Mouse (Mus musculus) Patski (cell line): ENCODE measurements around the gene Eva1b. TPM values are rescaled to one million over a fixed set of nuclear protein-coding genes. Genes with fewer than 3 reads are reported as not detected.
"Not testable (repeated sequence)": the region's sequence is repeated elsewhere in the genome, so short reads cannot be mapped to it uniquely, and the experiment has no call there.

Experiments used
- ATAC-seq: fragments of 100-300 bp; one replicate; pipeline ENCODE4 v1.8.0; 2021
- CTCF ChIA-PET: fragments of 350-600 bp; sonication (Branson Sonifier 250); formaldehyde crosslinking; loops from one replicate; lab custom pipeline; 2022; ENCODE audit warnings: inconsistent platforms; lab: Charles Lee
- POLR2A ChIA-PET: fragments of 350-600 bp; sonication (Branson Sonifier 250); formaldehyde crosslinking; loops from one replicate; lab custom pipeline; 2022; ENCODE audit warnings: antibody characterized with exemption, inconsistent platforms; lab: Charles Lee
- DNase-seq: peaks from one replicate; pipeline ENCODE4 v3.0.0-alpha.2; 2011; ENCODE audit warnings: low read depth, low spot score
- H3K27me3 ChIP-seq: fragments of 371-371 bp; one replicate; pipeline ENCODE4 v1.5.1; 2021
- CTCF ChIP-seq: fragments of 100-300 bp; IDR thresholded peaks from one replicate; pipeline ENCODE4 v1.5.1; 2021
- in situ Hi-C: fragments of 300-500 bp; cut with MboI; formaldehyde crosslinking; loops from 3 replicates; pipeline ENCODE4 v1.11.1; 2018; ENCODE audit warnings: low pct_unique_long_range_greater_than_20kb, mixed read lengths
- polyA plus RNA-seq: library from polyadenylated mRNA; unstranded; gene quantifications from one replicate; pipeline ENCODE4 v1.2.3, GENCODE M21; 2021

The Eva1b gene
- polyA plus RNA-seq, 1 experiment from 2014 or later: 62.2 TPM

DNA sequence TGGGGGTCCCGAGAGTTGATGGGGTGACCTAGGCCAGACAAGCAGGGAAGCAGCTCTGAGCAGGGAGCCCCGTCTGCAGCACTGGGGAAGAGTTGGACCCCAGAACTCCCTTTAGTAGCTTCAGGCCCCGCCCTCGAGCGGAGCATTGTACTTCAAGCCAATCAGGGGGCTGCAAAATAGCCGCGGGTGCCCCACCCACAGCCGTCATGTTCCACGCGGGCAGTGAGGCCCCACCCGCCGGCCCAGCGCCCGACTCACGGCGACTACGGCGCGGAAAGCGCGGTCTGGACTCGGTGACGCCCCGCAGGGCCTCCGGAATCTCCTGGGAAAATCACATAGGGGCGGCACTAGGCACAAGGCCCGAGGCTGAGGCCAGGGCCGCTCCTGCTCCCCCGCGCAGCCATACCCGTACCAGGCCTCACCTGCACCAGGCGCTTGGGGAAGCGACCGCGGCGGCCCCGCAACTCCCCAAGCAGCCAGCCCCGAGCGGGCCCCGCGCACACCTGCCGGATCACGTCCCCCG lies 15.1 kb downstream of the Eva1b start:
- ATAC-seq: no peak
- in situ Hi-C loops: no loop called here
- no peak for TF ChIP-seq CTCF
- no peaks in the 10 kb centered on the region for H3K27me3 ChIP-seq
- ChIA-PET POLR2A (interaction anchor here (1.0 kb wide), 1 partner anchor 10 kb away, joined by 4 read pairs; no protein-coding TSS in a partner anchor), CTCF (interaction anchor here (1.4 kb wide), 1 partner anchor 19 kb away, joined by 4 read pairs; no protein-coding TSS in a partner anchor)
- no peak for DNase-seq

DNA sequence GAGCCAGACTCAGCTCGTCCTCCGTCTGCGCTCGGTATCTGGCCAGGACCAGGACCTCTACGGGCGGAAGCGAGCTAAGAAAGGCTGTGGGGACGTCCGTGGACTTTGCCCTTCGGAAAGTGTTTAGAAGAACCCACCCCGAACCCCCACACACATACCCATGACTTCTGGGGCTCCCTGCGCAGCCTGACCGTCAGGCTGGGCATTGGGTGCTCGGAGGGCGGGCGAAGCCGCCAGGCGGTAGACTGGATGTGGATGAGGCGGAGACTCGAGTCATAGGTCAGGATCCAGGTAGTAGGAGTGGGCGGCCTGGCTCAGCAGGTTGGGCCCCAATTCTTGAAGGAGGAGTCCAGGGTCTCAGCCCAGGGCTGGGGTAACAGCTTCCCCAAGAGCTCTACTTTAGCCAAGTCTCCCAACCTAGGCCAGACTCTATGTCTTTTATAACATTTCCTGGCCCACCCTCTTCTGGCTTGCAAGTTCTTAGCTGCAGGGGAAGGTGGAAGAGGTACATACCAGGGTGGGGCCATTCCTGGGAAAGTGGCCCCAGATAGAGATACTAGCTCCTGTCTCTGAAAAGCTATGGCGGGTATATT lies 15.6 kb downstream of the Eva1b start, which contains the start of gene Sh3d21:
Sh3d21 (minus strand) TSS at position 425 of the 593 bp plus-strand sequence.
- in situ Hi-C loops: no loop called here
- ChIA-PET CTCF (no interaction called here), POLR2A (interaction anchor here (1.0 kb wide), 1 partner anchor 11 kb away, joined by 4 read pairs; no protein-coding TSS in a partner anchor)
- H3K27me3 ChIP-seq: no peaks in the 10 kb centered on the region
- DNase-seq: no peak
- TF ChIP-seq CTCF: no peak
- ATAC-seq: no peak

DNA sequence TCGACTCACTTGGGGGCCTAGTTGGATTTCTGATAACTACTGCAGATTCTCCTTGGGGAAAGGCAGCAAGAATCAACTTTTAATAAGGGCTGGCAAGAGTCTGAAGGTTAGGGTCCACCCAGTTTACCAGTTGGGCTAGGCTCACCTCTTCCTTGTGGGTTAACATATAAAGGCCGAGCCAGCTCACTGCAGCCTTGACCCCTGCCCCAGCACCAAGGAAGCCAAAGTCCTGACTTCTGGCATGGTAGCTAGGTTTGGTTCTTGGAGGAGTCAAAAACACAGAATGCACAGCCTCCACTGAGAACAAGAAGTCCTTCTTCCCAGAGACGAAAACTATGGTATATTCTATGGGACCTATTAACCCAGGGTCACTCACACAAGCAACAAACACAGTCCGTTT lies 16.1 kb downstream of the Eva1b start:
- in situ Hi-C loops: no loop called here
- ChIA-PET POLR2A (interaction anchor here (1.0 kb wide), 1 partner anchor 11 kb away, joined by 4 read pairs; no protein-coding TSS in a partner anchor), CTCF (no interaction called here)
- H3K27me3 ChIP-seq: no peaks in the 10 kb centered on the region
- ATAC-seq (no peak), DNase-seq (no peak)
- TF ChIP-seq CTCF: no peak

DNA sequence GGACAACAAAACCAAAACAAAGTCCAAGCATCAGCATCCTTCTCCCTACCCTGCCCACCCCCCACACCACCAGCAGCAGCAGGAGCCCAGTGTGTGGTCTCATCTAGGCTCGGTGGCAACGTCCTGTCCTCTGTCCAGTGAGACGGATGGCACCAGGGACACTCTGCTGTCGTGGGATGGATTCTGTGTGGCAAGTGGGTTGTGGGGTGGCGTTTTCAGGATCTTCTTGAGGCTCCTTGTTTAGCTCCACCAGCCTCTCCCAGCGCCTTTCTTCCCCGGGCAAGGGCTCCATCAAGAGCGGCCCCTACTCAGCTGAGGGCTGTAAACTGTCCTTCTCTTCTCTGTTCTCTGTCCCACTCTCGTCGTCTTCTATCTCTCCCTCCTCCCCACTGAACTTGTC lies 17.5 kb downstream of the Eva1b start:
- ATAC-seq, POLR2A ChIA-PET, DNase-seq, H3K27me3 ChIP-seq, in situ Hi-C loops: not testable (repeated sequence)
- CTCF ChIA-PET: interaction anchor here (1.6 kb wide), 1 partner anchor 15 kb away, joined by 3 read pairs; no protein-coding TSS in a partner anchor

DNA sequence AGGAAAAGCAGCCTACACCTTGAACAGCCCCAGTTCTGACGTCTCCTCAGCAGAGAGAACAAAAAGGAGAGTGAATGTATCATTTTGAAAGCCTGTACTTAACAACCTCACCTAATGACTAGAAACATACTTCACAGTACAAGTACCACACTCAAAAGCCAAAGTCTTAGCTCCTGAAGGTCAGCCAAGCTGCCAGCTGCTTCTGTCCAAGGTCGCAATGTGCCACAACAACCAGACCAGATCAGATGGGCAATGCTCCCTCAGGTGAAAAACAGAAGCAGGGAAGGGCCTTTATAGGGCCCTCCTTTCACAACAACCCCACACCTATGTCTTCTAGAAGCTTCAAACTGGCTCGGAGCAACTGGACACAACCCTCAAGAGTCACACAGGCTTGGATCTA lies 18.5 kb downstream of the Eva1b start:
- no peak for DNase-seq
- no peak for ATAC-seq
- ChIA-PET POLR2A (interaction anchor here (0.6 kb wide), 1 partner anchor 24 kb away, joined by 3 read pairs; no protein-coding TSS in a partner anchor), CTCF (interaction anchor here (1.6 kb wide), 1 partner anchor 14 kb away, joined by 3 read pairs; no protein-coding TSS in a partner anchor)
- H3K27me3 ChIP-seq: no peaks in the 10 kb centered on the region
- in situ Hi-C loops: no loop called here
- TF ChIP-seq CTCF: no peak

DNA sequence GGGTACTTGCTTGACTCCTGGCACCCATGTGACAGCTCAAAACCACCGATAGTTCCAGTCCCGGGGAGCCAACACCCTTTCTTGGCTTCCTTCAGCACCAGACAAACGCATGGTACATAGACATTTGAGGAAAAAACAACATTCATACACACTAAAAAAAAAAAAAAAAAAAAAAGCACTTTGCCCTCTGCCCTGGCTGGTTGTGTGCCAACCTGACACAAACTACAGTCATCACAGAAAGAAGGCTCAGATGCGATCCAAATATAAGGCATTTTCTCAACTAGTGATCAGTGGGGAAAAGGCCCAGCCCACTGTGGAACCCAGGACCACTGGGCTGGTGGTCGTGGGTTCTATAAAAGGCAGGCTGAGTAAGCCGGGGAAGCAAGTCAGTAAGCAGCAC lies 21.3 kb downstream of the Eva1b start:
- no peak for TF ChIP-seq CTCF
- H3K27me3 ChIP-seq: no peaks in the 10 kb centered on the region
- DNase-seq (no peak), ATAC-seq (no peak)
- CTCF ChIA-PET: no interaction called here
- in situ Hi-C loops: no loop called here
- POLR2A ChIA-PET: interaction anchor here (1.0 kb wide), 1 partner anchor 9 kb away, joined by 3 read pairs; no protein-coding TSS in a partner anchor

DNA sequence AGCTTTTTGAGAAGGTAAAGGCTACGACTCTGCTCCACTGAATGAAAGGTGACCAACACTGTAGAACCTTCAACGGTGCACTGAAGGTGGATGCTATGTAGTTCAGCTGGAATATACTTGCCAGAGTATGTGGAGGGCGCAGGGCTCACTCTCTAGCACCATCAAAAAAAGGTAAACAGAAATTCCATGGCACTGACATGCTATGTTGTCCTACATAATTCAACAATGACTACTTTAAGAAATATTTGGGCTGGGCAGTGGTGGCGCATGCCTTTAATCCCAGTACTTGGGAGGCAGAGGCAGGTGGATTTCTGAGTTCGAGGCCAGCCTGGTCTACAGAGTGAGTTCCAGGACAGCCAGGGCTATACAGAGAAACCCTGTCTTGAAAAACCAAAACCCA lies 23.2 kb downstream of the Eva1b start:
- CTCF ChIA-PET, DNase-seq, POLR2A ChIA-PET, ATAC-seq, H3K27me3 ChIP-seq, in situ Hi-C loops: not testable (repeated sequence)

DNA sequence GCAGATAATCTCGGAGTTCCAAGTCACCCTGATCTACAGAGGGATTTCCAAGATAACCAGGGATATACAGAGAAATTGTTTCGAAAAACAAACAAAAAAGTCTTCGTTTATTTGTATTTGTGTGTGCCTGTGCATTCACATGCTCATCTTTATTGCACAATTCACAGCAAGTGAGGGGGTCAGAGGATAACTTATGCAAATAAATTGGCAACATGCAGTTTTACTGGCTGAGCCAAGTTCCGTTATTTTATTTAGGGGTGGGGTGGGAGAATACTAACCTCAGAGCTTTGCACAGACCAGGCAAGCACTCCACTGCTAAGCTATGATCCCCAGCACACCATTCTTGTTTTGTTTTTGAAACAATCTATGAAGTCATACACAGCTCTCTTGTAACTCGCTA lies 26.3 kb downstream of the Eva1b start:
- ChIA-PET POLR2A (interaction anchor here (1.1 kb wide), 1 partner anchor 21 kb away, joined by 3 read pairs; no protein-coding TSS in a partner anchor), CTCF (interaction anchor here (1.0 to 1.5 kb wide), 2 partner anchors 9 to 15 kb away, joined by 4 read pairs; no protein-coding TSS in a partner anchor)
- in situ Hi-C loops: no loop called here
- H3K27me3 ChIP-seq: no peaks in the 10 kb centered on the region
- TF ChIP-seq CTCF: no peak
- no peak for DNase-seq
- no peak for ATAC-seq

DNA sequence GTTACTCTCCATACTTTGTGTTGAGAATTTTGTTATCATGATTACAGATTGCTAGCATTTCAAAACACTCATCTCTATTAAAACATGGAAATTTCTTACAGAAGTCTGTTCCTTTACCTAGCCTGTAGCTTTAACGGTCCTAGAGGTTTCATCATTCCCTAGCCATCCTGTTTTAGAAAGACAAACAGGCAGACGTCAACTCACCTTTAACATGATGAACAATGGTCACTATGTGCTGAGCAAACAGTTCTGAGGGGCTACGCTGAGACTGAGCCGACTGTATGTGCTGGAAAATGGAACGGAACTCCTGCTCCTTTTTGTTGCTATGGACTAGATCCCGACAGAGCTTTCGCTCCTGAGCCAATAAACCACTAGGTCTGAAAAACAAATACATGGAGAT lies 28.4 kb downstream of the Eva1b start:
- H3K27me3 ChIP-seq, CTCF ChIA-PET, DNase-seq, in situ Hi-C loops, ATAC-seq: not testable (repeated sequence)
- POLR2A ChIA-PET: interaction anchor here (1.4 kb wide), 1 partner anchor 16 kb away, joined by 6 read pairs; no protein-coding TSS in a partner anchor

DNA sequence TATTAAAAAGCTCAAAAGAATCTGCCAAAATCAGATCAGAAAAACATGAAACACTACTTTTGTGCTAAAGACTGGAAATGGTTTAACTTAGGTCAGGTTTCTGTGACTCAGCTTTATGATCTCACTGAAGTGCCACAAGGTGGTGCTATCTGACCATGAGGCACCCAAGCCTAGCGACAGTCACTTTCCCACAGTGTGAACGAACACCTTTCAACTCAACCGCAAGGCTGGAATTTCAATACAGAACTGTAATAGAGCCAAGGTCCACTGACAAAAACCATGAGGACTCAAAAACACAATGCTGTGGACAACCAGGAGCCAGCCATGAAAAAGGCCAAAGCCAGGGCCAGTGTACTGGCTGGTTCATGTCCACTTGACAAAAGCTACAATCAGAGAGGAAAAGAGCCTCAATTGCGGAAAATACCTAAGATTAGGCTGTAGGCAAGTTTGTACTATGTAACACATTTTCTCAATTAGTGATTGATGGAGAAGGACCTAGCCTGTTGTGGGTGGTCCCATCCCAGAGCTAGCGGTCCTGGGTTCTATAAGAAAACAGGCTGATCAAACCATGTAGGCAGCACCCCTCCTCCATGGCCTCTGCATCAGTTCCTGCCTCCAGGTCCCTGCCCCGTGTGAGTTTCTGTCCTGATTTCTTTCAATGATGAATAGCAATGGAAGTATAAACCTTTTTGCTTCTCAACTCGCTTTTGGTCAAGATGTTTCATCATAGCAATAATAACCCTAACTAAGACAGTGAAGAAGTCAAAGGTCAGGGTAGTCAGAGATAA lies 33.8 kb downstream of the Eva1b start:
- POLR2A ChIA-PET: interaction anchor here (0.7 kb wide), 1 partner anchor 81 kb away, joined by 3 read pairs; no protein-coding TSS in a partner anchor
- TF ChIP-seq CTCF: peak; percentile 73
- in situ Hi-C loops: no loop called here
- ATAC-seq: no peak
- H3K27me3 ChIP-seq: no peaks in the 10 kb centered on the region
- no peak for DNase-seq
- CTCF ChIA-PET: interaction anchor here (1.3 to 1.6 kb wide), 4 partner anchors 12 to 70 kb away, joined by 4 to 10 read pairs (median 4); no protein-coding TSS in a partner anchor
